Mouse (Mus musculus) lung, postnatal 0 days (tissue): ENCODE measurements around the gene Rps11. TPM values are rescaled to one million over a fixed set of nuclear protein-coding genes. Genes with fewer than 3 reads are reported as not detected.
"Not testable (repeated sequence)": the region's sequence is repeated elsewhere in the genome, so short reads cannot be mapped to it uniquely, and the experiment has no call there.

Experiments used
- ATAC-seq: fragments of 200-750 bp; cut with Nextera tagmentation; 2 replicates; pipeline ENCODE4 v1.8.0; 2017; ENCODE audit warnings: moderate library complexity
- DNase-seq: peaks from one replicate; pipeline ENCODE4 v3.0.0-alpha.2; 2016; ENCODE audit warnings: low spot score
- H3K27ac ChIP-seq: fragments of 300-500 bp; sonication (generic); 2 replicates; pipeline ENCODE4 v1.5.1; 2014; ENCODE audit warnings: antibody characterized with exemption, mild to moderate bottlenecking, low read length, mixed read lengths
- H3K27me3 ChIP-seq: fragments of 300-500 bp; sonication (generic); replicated peaks from 2 replicates; pipeline ENCODE4 v1.6.1; 2014; ENCODE audit warnings: low read length, mixed read lengths; ENCODE audit not compliant: insufficient read depth
- H3K36me3 ChIP-seq: fragments of 300-500 bp; sonication (generic); 2 replicates; pipeline ENCODE4 v1.6.1; 2014; ENCODE audit warnings: low read length, mixed read lengths; ENCODE audit not compliant: insufficient read depth
- H3K4me1 ChIP-seq: fragments of 300-500 bp; sonication (generic); 2 replicates; pipeline ENCODE4 v1.6.1; 2014; ENCODE audit warnings: antibody characterized with exemption, low read depth, low read length, mixed read lengths; ENCODE audit not compliant: insufficient read depth
- H3K4me2 ChIP-seq: fragments of 300-500 bp; sonication (generic); replicated peaks from 2 replicates; pipeline ENCODE4 v1.6.1; 2014; ENCODE audit warnings: low read depth, mild to moderate bottlenecking, low read length, moderate library complexity, mixed read lengths
- H3K4me3 ChIP-seq: fragments of 300-500 bp; sonication (generic); 2 replicates; pipeline ENCODE4 v1.5.1; 2014; ENCODE audit warnings: low read depth, low read length
- H3K9ac ChIP-seq: fragments of 300-500 bp; sonication (generic); replicated peaks from 2 replicates; pipeline ENCODE4 v1.6.1; 2014; ENCODE audit warnings: low read depth, mild to moderate bottlenecking
- H3K9me3 ChIP-seq: fragments of 300-500 bp; sonication (generic); 2 replicates; pipeline ENCODE4 v1.6.1; 2016; ENCODE audit warnings: low read length, mixed read lengths
- CTCF ChIP-seq: IDR thresholded peaks from 2 replicates; pipeline ENCODE4 v1.5.1; 2016; ENCODE audit warnings: antibody characterized with exemption, mild to moderate bottlenecking
- EP300 ChIP-seq: IDR thresholded peaks from 2 replicates; pipeline ENCODE4 v1.6.1; 2016; ENCODE audit warnings: antibody characterized with exemption, mild to moderate bottlenecking, control low read depth
- WGBS: fragments of 180-500 bp; shearing (Covaris S2); extraction: QIAGEN DNeasy Blood & Tissue Kit; methylation state at CpG from one replicate; pipeline ENCODE4 v1.1.7; 2014; 5-methylcytosine and 5-hydroxymethylcytosine counted together
- polyA plus RNA-seq: library from polyadenylated mRNA; unstranded; fragments of >200 nt; fragmentation: Nextera tagmentation; extraction: Ambion mirVana; gene quantifications from 2 replicates; pipeline ENCODE4 v1.2.1, GENCODE M21; 2015

Gene Rps11
- polyA plus RNA-seq: 972 and 1,016 TPM in 2 replicates

- H3K4me1 ChIP-seq: peaks cover 12% of the 10 kb centered on the region; the same call in 1 of the 2 replicates
- H3K4me3 ChIP-seq: peak within 1 kb of the TSS; percentile 76
- peaks cover 26% of the 10 kb centered on the region; the same call in 1 of the 2 replicates for H3K36me3 ChIP-seq
- TF ChIP-seq CTCF (no peak), EP300 (peak; percentile 66)
- 1% methylated on average over 58 of the region's 59 CpGs for WGBS
- ATAC-seq (peak; percentile 82), DNase-seq (peak; percentile 100)
- peak within 1 kb of the TSS; percentile 73 for H3K4me2 ChIP-seq
- H3K9ac ChIP-seq: peak within 1 kb of the TSS; percentile 82
- H3K9me3 ChIP-seq: no peaks in the 10 kb centered on the region
- H3K27ac ChIP-seq: peak within 1 kb of the TSS; percentile 70
- no peaks in the 10 kb centered on the region for H3K27me3 ChIP-seq
Measured at GRCm38 (mm10) chr7:45124224-45125143, at the start of gene Rps11. Gene Rps11, minus strand, starts transcription at chr7:45124439.

DNA sequence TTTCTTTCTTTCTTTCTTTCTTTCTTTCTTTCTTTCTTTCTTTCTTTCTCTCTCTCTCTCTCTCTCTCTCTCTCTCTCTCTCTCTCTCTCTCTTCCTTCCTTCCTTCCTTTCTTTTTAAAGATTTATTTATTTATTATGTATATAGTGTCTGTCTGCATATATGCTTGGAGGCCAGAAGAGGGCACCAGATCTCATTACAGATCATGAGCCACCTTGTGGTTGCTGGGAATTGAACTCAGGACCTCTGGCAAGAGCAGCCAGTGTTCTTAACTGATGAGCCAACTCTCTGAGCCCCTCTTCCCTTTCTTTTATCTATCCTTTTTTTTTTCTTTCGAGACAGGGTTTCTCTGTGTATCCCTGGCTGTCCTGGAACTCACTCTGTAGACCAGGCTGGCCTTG is 49.5 kb upstream of the Rps11 start:
- peaks cover 55% of the 10 kb centered on the region for H3K27me3 ChIP-seq
- H3K4me2 ChIP-seq, H3K9ac ChIP-seq, H3K27ac ChIP-seq, H3K4me1 ChIP-seq, H3K4me3 ChIP-seq, H3K9me3 ChIP-seq, H3K36me3 ChIP-seq, ATAC-seq: not testable (repeated sequence)
- peak; percentile 41 for DNase-seq
- peak; percentile 65 for TF ChIP-seq CTCF
- 56% methylated on average over 1 of the region's 1 CpGs for WGBS

DNA sequence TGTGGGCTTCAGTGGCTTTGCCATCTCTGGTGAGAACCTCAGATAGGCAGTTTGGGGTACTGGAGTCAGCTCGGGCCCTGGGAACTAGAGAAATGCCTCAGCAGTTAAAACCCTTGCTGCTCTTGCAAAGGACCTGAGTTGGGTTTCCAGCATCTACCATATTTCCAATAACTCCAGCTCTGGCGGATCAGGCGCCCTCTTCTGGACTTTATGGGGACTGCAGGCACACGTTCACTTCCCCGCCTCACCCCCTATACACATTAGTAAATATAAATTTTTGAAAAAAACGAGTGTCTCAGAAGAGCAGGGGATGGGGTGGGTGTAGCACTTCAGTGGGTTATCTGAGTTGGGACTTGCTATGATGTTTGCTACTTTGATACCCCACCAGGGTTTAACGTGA is 48.7 kb upstream of the Rps11 start:
- ATAC-seq (no peak), DNase-seq (no peak)
- 47% methylated on average over 7 of the region's 7 CpGs for WGBS
- Histone ChIP-seq H3K4me2 (no peak overlapping the region), H3K9ac (no peak overlapping the region), H3K4me1 (no peaks in the 10 kb centered on the region), H3K36me3 (no peaks in the 10 kb centered on the region), H3K4me3 (no peak overlapping the region), H3K9me3 (no peaks in the 10 kb centered on the region; the same call in 1 of the 2 replicates), H3K27me3 (peaks cover 57% of the 10 kb centered on the region), H3K27ac (no peak overlapping the region)
- TF ChIP-seq CTCF (peak; percentile 51), EP300 (no peak)

DNA sequence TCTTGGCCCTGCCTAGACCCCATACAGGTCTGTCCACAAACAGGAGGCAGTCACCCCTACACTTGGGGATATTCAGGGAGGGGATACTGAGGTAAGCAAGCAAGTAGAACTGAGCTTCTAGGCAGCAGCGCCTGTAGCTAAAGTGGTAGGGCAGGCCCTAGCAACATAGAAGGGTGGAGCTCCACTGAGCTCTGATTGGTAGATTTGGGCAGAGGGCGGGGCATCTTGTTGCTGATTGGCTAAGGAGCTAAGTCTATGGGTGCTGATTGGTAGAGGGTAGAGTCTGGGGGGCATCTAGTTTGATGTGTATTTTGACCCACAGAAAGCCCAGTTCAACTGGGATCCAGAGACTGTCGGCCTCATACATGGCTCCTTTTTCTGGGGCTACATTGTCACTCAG is 45.3 kb upstream of the Rps11 start:
- no peak overlapping the region for H3K27ac ChIP-seq
- no peak overlapping the region for H3K4me3 ChIP-seq
- no peaks in the 10 kb centered on the region; the same call in 1 of the 2 replicates for H3K9me3 ChIP-seq
- ATAC-seq: no peak
- no peaks in the 10 kb centered on the region for H3K36me3 ChIP-seq
- no peak overlapping the region for H3K9ac ChIP-seq
- TF ChIP-seq EP300: no peak
- TF ChIP-seq CTCF: no peak
- 89% methylated on average over 3 of the region's 3 CpGs for WGBS
- H3K27me3 ChIP-seq: peaks cover 55% of the 10 kb centered on the region
- H3K4me2 ChIP-seq: no peak overlapping the region
- no peak for DNase-seq
- no peaks in the 10 kb centered on the region for H3K4me1 ChIP-seq

DNA sequence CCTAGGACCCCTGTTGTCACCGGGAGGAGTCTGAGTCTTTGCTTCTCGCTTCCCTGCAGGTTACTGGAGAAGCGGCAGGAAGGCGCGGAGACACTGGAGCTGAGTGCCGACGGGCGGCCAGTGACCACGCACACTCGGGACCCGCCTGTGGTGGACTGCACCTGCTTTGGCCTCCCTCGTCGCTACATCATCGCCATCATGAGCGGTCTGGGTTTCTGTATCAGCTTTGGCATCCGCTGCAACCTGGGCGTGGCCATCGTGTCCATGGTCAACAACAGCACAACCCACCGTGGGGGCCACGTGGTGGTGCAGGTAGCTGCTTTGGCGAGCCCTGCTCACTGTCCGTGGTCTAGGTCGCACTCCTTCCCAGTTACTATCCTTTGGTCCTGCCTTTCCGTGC is 44.4 kb upstream of the Rps11 start:
- 11% methylated on average over 24 of the region's 24 CpGs for WGBS
- no peak overlapping the region for H3K4me3 ChIP-seq
- no peak overlapping the region for H3K27ac ChIP-seq
- no peak for ATAC-seq
- peaks cover 62% of the 10 kb centered on the region for H3K27me3 ChIP-seq
- H3K4me1 ChIP-seq: no peaks in the 10 kb centered on the region
- H3K9me3 ChIP-seq: no peaks in the 10 kb centered on the region; the same call in 1 of the 2 replicates
- no peak for TF ChIP-seq CTCF
- no peak for TF ChIP-seq EP300
- H3K9ac ChIP-seq: no peak overlapping the region
- no peak for DNase-seq
- H3K4me2 ChIP-seq: no peak overlapping the region
- no peaks in the 10 kb centered on the region for H3K36me3 ChIP-seq

DNA sequence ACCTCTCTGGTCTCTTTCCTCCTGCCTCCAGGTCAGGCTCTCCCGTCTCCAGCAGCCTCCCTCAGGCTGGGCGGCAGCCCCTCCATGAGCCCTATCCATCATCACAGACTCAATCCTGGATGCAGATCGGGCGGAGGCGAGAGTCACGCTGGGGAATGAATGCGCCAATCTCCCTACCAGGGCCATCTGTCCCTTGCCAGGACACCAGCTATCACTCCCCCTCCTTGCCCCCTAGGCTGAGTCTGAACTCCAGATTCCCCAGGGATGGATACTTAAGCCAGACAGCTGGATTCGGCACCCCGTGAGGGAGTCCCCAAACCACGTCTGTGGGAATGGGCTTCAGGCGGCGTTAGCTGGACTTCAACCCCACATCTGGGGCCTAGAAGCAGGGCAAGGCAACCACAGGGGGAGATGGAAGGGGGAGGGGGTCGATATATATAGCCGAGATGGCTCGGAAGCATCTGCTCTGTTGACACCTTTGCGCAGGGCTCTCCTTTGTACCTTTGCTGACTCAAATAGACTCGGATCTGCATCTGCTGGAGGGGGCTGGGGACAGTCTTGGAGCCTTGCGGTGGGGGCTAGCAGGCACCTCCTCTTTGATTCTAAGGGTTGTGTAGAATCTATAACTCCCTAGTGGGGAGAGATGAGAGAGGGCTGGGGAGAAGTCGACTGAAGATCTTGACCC is 43.7 kb upstream of the Rps11 start:
- H3K36me3 ChIP-seq: no peaks in the 10 kb centered on the region
- H3K27ac ChIP-seq: no peak overlapping the region
- peaks cover 67% of the 10 kb centered on the region for H3K27me3 ChIP-seq
- H3K4me1 ChIP-seq: no peaks in the 10 kb centered on the region
- H3K4me3 ChIP-seq: no peak overlapping the region
- TF ChIP-seq CTCF: no peak
- TF ChIP-seq EP300: no peak
- H3K4me2 ChIP-seq: no peak overlapping the region
- H3K9ac ChIP-seq: no peak overlapping the region
- H3K9me3 ChIP-seq: no peaks in the 10 kb centered on the region; the same call in 1 of the 2 replicates
- ATAC-seq (no peak), DNase-seq (no peak)
- WGBS: 4% methylated on average over 19 of the region's 19 CpGs
